Mouse (Mus musculus) midbrain, postnatal 0 days (tissue): ENCODE data around the gene Krtcap2. TPM values are rescaled to one million over a fixed set of nuclear protein-coding genes. Genes with fewer than 3 reads are reported as not detected.

ENCODE experiments used
- ATAC-seq: fragments of 200-750 bp; cut with Nextera tagmentation; 2 replicates; pipeline ENCODE4 v1.8.0; 2017; ENCODE audit warnings: moderate number of reproducible peaks, mild to moderate bottlenecking, moderate TSS enrichment, moderate library complexity; ENCODE audit not compliant: low FRiP score
- DNase-seq: peaks from one replicate; pipeline ENCODE4 v3.0.0-alpha.2; 2015; ENCODE audit warnings: low spot score
- H3K27ac ChIP-seq: fragments of 300-500 bp; sonication (generic); 2 replicates; pipeline ENCODE4 v1.5.1; 2014; ENCODE audit warnings: low read depth, mild to moderate bottlenecking, low read length, mixed read lengths
- H3K27me3 ChIP-seq: fragments of 300-500 bp; sonication (generic); 2 replicates; pipeline ENCODE4 v1.6.1; 2014; ENCODE audit warnings: low read length, control low read depth, mixed read lengths; ENCODE audit not compliant: insufficient read depth
- H3K36me3 ChIP-seq: fragments of 300-500 bp; sonication (generic); 2 replicates; pipeline ENCODE4 v1.6.1; 2014; ENCODE audit warnings: low read length, control low read depth, mixed read lengths; ENCODE audit not compliant: insufficient read depth
- H3K4me1 ChIP-seq: fragments of 300-500 bp; sonication (generic); 2 replicates; pipeline ENCODE4 v1.6.1; 2014; ENCODE audit warnings: mild to moderate bottlenecking, control low read depth, antibody characterized with exemption, low read length, mixed read lengths; ENCODE audit not compliant: insufficient read depth
- H3K4me2 ChIP-seq: fragments of 300-500 bp; sonication (generic); 2 replicates; pipeline ENCODE4 v1.6.1; 2014; ENCODE audit warnings: low read depth, mild to moderate bottlenecking, low read length, mixed read lengths; ENCODE audit not compliant: poor library complexity, severe bottlenecking
- H3K4me3 ChIP-seq: fragments of 300-500 bp; sonication (generic); 2 replicates; pipeline ENCODE4 v1.5.1; 2014; ENCODE audit warnings: low read depth, mild to moderate bottlenecking, low read length, moderate library complexity
- H3K9ac ChIP-seq: fragments of 300-500 bp; sonication (generic); replicated peaks from 2 replicates; pipeline ENCODE4 v1.6.1; 2014; ENCODE audit warnings: mild to moderate bottlenecking, low read length, moderate library complexity, mixed read lengths; ENCODE audit not compliant: poor library complexity, severe bottlenecking
- H3K9me3 ChIP-seq: fragments of 300-500 bp; sonication (generic); 2 replicates; pipeline ENCODE4 v1.6.1; 2016; ENCODE audit warnings: low read length, control low read depth
- CTCF ChIP-seq: IDR thresholded peaks from 2 replicates; pipeline ENCODE4 v1.5.1; 2016; ENCODE audit warnings: antibody characterized with exemption, mild to moderate bottlenecking
- WGBS: fragments of 180-500 bp; shearing (Covaris S2); extraction: QIAGEN DNeasy Blood & Tissue Kit; methylation state at CpG from one replicate; pipeline ENCODE4 v1.1.7; 2014; 5-methylcytosine and 5-hydroxymethylcytosine counted together
- polyA plus RNA-seq: library from polyadenylated mRNA; unstranded; fragments of >200 nt; fragmentation: Nextera tagmentation; extraction: Ambion mirVana; gene quantifications from 2 replicates; pipeline ENCODE4 v1.2.1, GENCODE M21; 2015
- total RNA-seq: library from RNA; depleted of rRNA; stranded (reverse); fragments of >200 nt; gene quantifications from 2 replicates; pipeline ENCODE4 v1.2.3, GENCODE M21; 2014

Krtcap2 gene
- total and polyA plus RNA-seq, 2 experiments from 2014 or later, result 93.9 to 219 TPM

DNA sequence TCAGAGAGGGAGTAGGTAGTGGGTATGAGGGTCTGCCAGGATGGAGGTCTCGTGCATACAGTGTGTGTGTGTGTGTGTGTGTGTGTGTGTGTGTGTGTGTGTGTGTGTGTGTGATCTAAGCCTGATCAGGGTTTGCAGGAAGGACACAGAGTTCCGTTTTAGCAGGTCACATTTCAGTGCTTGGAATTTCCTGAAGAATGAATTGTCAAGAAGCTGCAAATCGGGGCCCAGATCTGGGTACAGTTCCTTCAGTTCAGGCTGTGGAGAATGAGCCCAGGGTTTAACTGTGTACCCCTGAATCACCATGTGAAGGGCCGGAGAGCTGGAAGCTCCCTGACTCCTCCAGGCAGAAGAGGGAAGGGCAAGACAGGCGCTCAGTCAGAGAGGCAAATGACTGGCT, 41.5 kb downstream of the Krtcap2 start:
- no peaks in the 10 kb centered on the region for H3K9me3 ChIP-seq
- no peak overlapping the region for H3K27ac ChIP-seq
- H3K36me3 ChIP-seq, result no peaks in the 10 kb centered on the region
- no peaks in the 10 kb centered on the region for H3K27me3 ChIP-seq
- H3K9ac ChIP-seq, result no peak overlapping the region
- H3K4me2 ChIP-seq, result no peak overlapping the region
- ATAC-seq, result no peak
- no peaks in the 10 kb centered on the region for H3K4me1 ChIP-seq
- no peak for DNase-seq
- WGBS, result 64% methylated on average over 5 of the region's 5 CpGs
- no peak overlapping the region for H3K4me3 ChIP-seq
- TF ChIP-seq CTCF, result no peak

DNA sequence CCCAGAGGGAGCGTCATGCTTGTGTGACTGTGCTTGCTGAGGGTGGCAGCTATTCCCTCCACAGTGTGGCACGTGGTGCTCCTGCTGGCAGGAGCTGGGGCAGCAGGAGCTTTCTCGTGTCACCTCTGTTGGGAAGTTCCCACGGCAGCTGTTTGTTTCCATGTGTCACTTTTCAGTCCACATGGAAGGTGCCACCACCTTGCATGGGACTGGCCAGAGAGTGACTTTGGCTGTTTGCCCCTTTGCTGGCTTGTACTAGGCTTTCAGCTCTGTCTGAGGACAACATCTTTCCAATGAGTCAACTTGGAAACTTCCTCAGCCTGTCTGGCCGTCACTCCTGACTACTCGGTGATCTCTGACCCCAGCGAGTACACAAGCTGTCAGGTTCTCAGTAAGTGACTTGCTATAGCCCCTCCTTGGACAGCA, 42.8 kb downstream of the Krtcap2 start:
- ATAC-seq (no peak), DNase-seq (no peak)
- no peaks in the 10 kb centered on the region for H3K36me3 ChIP-seq
- no peaks in the 10 kb centered on the region for H3K9me3 ChIP-seq
- H3K4me2 ChIP-seq, result no peak overlapping the region
- no peaks in the 10 kb centered on the region for H3K27me3 ChIP-seq
- H3K27ac ChIP-seq, result no peak overlapping the region
- H3K9ac ChIP-seq, result no peak overlapping the region
- H3K4me3 ChIP-seq, result no peak overlapping the region
- TF ChIP-seq CTCF, result no peak
- WGBS, result 52% methylated on average over 7 of the region's 7 CpGs
- H3K4me1 ChIP-seq, result no peaks in the 10 kb centered on the region

DNA sequence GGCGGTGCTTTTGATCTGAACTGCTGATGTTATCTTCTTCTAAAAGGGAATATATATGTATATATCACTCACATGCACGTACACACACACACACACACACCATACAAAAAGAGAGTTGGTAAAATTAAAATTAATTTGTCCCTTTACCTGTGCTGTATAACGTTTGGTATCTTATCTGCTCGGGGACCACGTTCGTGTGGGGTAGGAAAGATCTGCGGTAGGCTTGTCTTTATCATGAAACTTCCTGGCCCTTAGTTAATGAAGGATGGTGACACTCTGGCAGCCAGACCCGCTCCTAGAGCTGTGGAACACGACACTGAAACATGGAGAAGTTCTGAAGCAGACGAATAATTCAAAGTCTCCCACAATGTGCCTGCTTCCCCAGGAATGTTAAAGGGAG, 46.1 kb downstream of the Krtcap2 start:
- no peak overlapping the region for H3K27ac ChIP-seq
- H3K36me3 ChIP-seq, result no peaks in the 10 kb centered on the region
- no peak overlapping the region for H3K4me3 ChIP-seq
- H3K4me1 ChIP-seq, result no peaks in the 10 kb centered on the region
- H3K9ac ChIP-seq, result no peak overlapping the region
- DNase-seq, result no peak
- no peak for ATAC-seq
- no peaks in the 10 kb centered on the region for H3K27me3 ChIP-seq
- no peaks in the 10 kb centered on the region for H3K9me3 ChIP-seq
- WGBS, result 81% methylated on average over 10 of the region's 10 CpGs
- H3K4me2 ChIP-seq, result no peak overlapping the region
- TF ChIP-seq CTCF, result no peak

DNA sequence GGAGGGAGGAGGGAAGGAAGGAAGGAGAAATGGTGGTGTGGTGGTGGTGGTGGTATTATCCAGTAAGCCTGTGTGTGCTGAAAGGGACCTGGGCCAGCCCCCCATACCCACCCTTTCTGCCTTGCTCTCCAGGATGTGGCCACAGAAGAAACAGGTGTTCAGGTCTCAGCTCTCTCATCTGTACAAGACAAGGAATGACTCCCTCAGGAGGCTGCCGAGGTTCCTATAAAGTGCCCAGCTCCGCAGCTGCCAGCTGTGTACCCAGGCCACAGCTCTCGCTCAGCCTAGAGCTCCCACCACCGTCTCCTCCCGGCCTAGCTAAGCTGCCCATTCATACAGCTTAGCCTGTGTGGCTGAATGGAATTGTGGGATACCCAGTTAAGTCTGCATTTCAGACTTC, 46.5 kb downstream of the Krtcap2 start:
- DNase-seq (no peak), ATAC-seq (no peak)
- no peak overlapping the region for H3K9ac ChIP-seq
- no peak overlapping the region for H3K4me3 ChIP-seq
- no peak overlapping the region for H3K4me2 ChIP-seq
- H3K27me3 ChIP-seq, result no peaks in the 10 kb centered on the region
- WGBS, result 65% methylated on average over 5 of the region's 5 CpGs
- H3K9me3 ChIP-seq, result no peaks in the 10 kb centered on the region
- H3K36me3 ChIP-seq, result no peaks in the 10 kb centered on the region
- TF ChIP-seq CTCF, result no peak
- no peaks in the 10 kb centered on the region for H3K4me1 ChIP-seq
- H3K27ac ChIP-seq, result no peak overlapping the region

DNA sequence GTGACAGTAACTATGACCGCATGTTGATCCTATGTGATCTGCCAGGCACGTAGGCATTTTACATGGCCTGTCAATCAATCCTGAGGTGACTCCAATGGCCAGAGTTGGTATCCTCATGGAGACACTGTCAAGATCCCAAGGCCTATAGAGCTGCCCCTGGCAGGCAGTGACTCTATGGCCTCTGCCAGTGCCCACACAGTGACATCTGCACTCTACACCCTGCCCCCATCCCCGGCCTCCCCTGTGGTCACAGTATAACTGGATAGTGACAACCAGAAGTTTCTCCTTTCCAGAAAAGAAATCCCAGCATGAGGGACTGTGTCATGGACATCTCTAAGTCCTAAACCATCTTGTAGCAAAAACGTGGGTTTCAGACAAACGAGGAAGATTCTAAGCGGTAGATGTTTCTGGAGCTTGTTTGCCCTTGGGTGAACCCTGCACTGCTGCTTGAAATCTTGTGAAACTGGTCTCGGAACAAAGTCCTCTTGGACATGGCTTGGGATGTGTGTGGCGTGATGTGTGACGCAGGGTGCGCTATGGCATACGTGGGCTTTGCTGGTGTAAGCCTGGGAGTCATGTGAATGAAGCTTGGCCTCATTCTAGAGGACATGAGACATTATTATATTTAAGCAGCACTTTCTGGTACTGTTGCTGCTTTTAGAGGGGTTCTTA, 47.6 kb downstream of the Krtcap2 start:
- no peaks in the 10 kb centered on the region for H3K36me3 ChIP-seq
- no peaks in the 10 kb centered on the region for H3K27me3 ChIP-seq
- no peaks in the 10 kb centered on the region for H3K4me1 ChIP-seq
- DNase-seq, result no peak
- WGBS, result 93% methylated on average over 11 of the region's 11 CpGs
- no peaks in the 10 kb centered on the region for H3K9me3 ChIP-seq
- H3K27ac ChIP-seq, result no peak overlapping the region
- no peak for ATAC-seq
- no peak for TF ChIP-seq CTCF
- H3K9ac ChIP-seq, result no peak overlapping the region
- H3K4me2 ChIP-seq, result no peak overlapping the region
- no peak overlapping the region for H3K4me3 ChIP-seq

DNA sequence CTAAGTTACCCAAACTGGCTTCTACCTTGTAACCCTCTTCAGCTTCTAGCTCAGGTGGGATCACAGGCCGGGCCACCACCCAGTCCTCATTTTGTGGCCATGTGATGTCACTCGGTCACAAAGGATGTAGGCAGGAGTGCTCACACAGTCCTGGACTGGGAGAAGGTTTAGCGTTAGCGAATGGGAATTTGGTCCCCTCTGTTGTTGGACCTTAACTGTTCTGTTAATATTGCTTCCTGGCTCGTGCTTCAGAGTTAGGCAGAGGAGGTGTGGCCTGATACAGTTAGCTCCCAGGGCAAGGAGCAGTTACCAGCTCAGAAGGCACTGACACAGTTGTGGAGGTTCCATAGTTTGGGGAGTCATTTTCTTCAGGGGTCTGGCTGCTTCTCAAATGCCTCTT, 48.4 kb downstream of the Krtcap2 start:
- Histone ChIP-seq H3K9me3 (no peaks in the 10 kb centered on the region), H3K4me2 (no peak overlapping the region), H3K4me1 (no peaks in the 10 kb centered on the region), H3K4me3 (no peak overlapping the region), H3K36me3 (no peaks in the 10 kb centered on the region), H3K27ac (no peak overlapping the region), H3K27me3 (no peaks in the 10 kb centered on the region), H3K9ac (no peak overlapping the region)
- ATAC-seq, result no peak
- 84% methylated on average over 5 of the region's 5 CpGs for WGBS
- DNase-seq, result no peak
- no peak for TF ChIP-seq CTCF
